Mouse (Mus musculus): ENCODE measurements around the gene Ogn. TPM values are rescaled to one million over a fixed set of nuclear protein-coding genes. Genes with fewer than 3 reads are reported as not detected.

Ogn gene
- not detected in 2 replicates for polyA plus RNA-seq (2012; ENCODE audit: low replicate concordance)

GRCm38 (mm10) chr13:49607714-49608113 lies at the start of gene Ogn:
Gene Ogn, plus strand, starts transcription at chr13:49608046.

GRCm38 (mm10) chr13:49581541-49582530 lies 26.0 kb upstream of the Ogn start, which contains the start of gene Omd:
Gene Omd, plus strand, starts transcription at chr13:49582462.

GRCm38 (mm10) chr13:49652481-49653179 lies 44.8 kb downstream of the Ogn start, which contains the start of the genes Cenpp and Nol8:
Gene Cenpp, minus strand, starts transcription at chr13:49652785.
Gene Nol8, plus strand, starts transcription at chr13:49653078.

Other genes starting within 250 kb of the Ogn start
- 0.60 and 1.3 TPM in 2 replicates for gene Ippk, start 186.8 kb upstream of the Ogn start, polyA plus RNA-seq (2012; ENCODE audit: low replicate concordance)
- 0.03 TPM in 1 of 2 replicates, not detected in the other for gene Tes3-ps, start 114.7 kb upstream of the Ogn start, polyA plus RNA-seq (2012; ENCODE audit: low replicate concordance)
- gene Ecm2, start 103.2 kb upstream of the Ogn start, polyA plus RNA-seq (2012; ENCODE audit: low replicate concordance): 0.08 TPM in 1 of 2 replicates, not detected in the other
- gene Aspn, start 63.6 kb upstream of the Ogn start, polyA plus RNA-seq (2012; ENCODE audit: low replicate concordance): not detected in 2 replicates
- not detected in 2 replicates for gene Omd, start 25.6 kb upstream of the Ogn start, polyA plus RNA-seq (2012; ENCODE audit: low replicate concordance)
- gene Cenpp, start 44.7 kb downstream of the Ogn start, polyA plus RNA-seq (2012; ENCODE audit: low replicate concordance): 0.84 and 1.2 TPM in 2 replicates
- 0.50 and 2.9 TPM in 2 replicates for gene Nol8, start 45.0 kb downstream of the Ogn start, polyA plus RNA-seq (2012; ENCODE audit: low replicate concordance)
- gene Iars, start 74.1 kb downstream of the Ogn start, polyA plus RNA-seq (2012; ENCODE audit: low replicate concordance): 2.7 and 10.0 TPM in 2 replicates
- not detected in 2 replicates for gene Gm30302, start 191.0 kb downstream of the Ogn start, polyA plus RNA-seq (2012; ENCODE audit: low replicate concordance)

Measured in hematopoietic multipotent progenitor cell, adult 10-12 weeks (in vitro differentiated cells).